Mouse (Mus musculus): ENCODE results near the gene Nit1. TPM values are rescaled to one million over a fixed set of nuclear protein-coding genes. Genes with fewer than 3 reads are reported as not detected.

Nit1 gene
- polyA plus RNA-seq, 1 experiment = 74.2 TPM

DNA sequence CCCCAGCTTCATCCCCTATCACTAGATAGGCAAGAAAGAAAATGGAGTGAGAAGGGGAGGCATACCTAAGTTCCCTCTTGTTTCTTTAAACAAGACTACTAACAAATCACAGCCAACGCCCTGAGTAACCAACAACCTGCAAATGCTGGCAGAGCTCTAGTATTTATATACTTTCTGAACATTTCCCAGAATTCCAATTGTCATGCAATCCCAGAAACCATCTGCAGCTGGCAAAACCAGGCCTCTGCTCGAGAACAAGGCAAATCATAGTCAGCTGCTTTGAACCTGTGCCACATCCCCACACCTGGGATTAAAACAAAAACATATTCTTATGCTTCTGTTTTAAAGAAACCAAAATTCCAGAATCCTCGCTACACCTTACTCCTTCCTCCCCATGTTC lies 52.1 kb downstream of the Nit1 start:
- H3K4me1 ChIP-seq (ENCODE audit: control insufficient read depth, insufficient read depth, low read length) = no peaks in the 10 kb centered on the region; the same call in 1 of the 2 replicates
- TF ChIP-seq CTCF (IDR thresholded peaks at IDR 0.05; ENCODE audit: control insufficient read depth, insufficient read depth, insufficient replicate concordance, low read depth, low read length) (no peak), POLR2A (IDR thresholded peaks at IDR 0.05; ENCODE audit: control insufficient read depth, low read depth, low read length) (no peak)
- H3K36me3 ChIP-seq (ENCODE audit: control insufficient read depth, insufficient read depth, low read length) = no peaks in the 10 kb centered on the region
- H3K27ac ChIP-seq (ENCODE audit: control insufficient read depth, insufficient read depth, low read depth, low read length) = no peak overlapping the region
- no peaks in the 10 kb centered on the region for H3K27me3 ChIP-seq (ENCODE audit: control insufficient read depth, insufficient read depth, low read length)
- H3K4me3 ChIP-seq (ENCODE audit: control insufficient read depth, low read depth, low read length) = no peak overlapping the region

DNA sequence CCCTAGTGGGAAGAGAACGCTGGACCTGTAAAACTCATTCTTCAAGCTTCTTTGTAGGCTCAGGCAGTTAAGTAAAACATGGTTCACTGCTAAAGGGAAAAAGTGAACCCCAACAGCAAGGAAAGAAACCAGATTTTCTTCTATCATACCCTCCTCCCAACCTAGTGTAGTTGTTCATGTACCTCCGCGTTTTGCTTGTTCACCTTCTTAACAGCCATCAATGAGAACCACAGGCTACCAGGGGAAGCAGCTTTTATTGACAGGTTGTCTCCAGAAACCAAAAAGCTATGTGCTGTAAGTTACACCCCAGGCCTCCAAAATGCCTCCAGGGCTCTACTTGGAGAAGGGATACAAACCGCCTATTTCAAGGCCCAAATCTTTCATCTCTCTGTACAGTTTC lies 57.1 kb downstream of the Nit1 start:
- Histone ChIP-seq H3K4me3 (ENCODE audit: control insufficient read depth, low read depth, low read length) (peak overlapping the region; percentile 79; the same call in 1 of the 2 replicates), H3K4me1 (ENCODE audit: control insufficient read depth, insufficient read depth, low read length) (peaks cover 19% of the 10 kb centered on the region), H3K36me3 (ENCODE audit: control insufficient read depth, insufficient read depth, low read length) (no peaks in the 10 kb centered on the region), H3K27ac (ENCODE audit: control insufficient read depth, insufficient read depth, low read depth, low read length) (peak overlapping the region; percentile 62), H3K27me3 (ENCODE audit: control insufficient read depth, insufficient read depth, low read length) (no peaks in the 10 kb centered on the region)
- no peak for TF ChIP-seq CTCF (IDR thresholded peaks at IDR 0.05; ENCODE audit: control insufficient read depth, insufficient read depth, insufficient replicate concordance, low read depth, low read length)
- TF ChIP-seq POLR2A (IDR thresholded peaks at IDR 0.05; ENCODE audit: control insufficient read depth, low read depth, low read length) = no peak

Other genes with a start within 250 kb of the Nit1 start
- gene Cfap126, start 231.7 kb downstream of the Nit1 start, polyA plus RNA-seq (2012; rRNA removed) = 309 and 314 TPM in 2 replicates
- 85.3 and 105 TPM in 2 replicates for gene Sdhc, start 195.0 kb downstream of the Nit1 start, polyA plus RNA-seq (2012; rRNA removed)
- 2.8 and 3.0 TPM in 2 replicates for gene Mpz, start 194.9 kb downstream of the Nit1 start, polyA plus RNA-seq (2012; rRNA removed)
- 2.9 and 4.6 TPM in 2 replicates for gene Pcp4l1, start 149.4 kb downstream of the Nit1 start, polyA plus RNA-seq (2012; rRNA removed)
- 0.04 and 0.16 TPM in 2 replicates for gene Nr1i3, start 131.7 kb downstream of the Nit1 start, polyA plus RNA-seq (2012; rRNA removed)
- 4.5 and 6.5 TPM in 2 replicates for gene Tomm40l, start 123.1 kb downstream of the Nit1 start, polyA plus RNA-seq (2012; rRNA removed)
- 8.0 and 8.3 TPM in 2 replicates for gene Apoa2, start 120.6 kb downstream of the Nit1 start, polyA plus RNA-seq (2012; rRNA removed)
- gene Fcer1g, start 111.3 kb downstream of the Nit1 start, polyA plus RNA-seq (2012; rRNA removed) = 5.8 and 8.2 TPM in 2 replicates
- 0.52 and 1.0 TPM in 2 replicates for gene Adamts4, start 95.2 kb downstream of the Nit1 start, polyA plus RNA-seq (2012; rRNA removed)
- 86.0 and 91.4 TPM in 2 replicates for gene Ndufs2, start 94.3 kb downstream of the Nit1 start, polyA plus RNA-seq (2012; rRNA removed)
- gene B4galt3, start 75.3 kb downstream of the Nit1 start, polyA plus RNA-seq (2012; rRNA removed) = 25.0 and 32.3 TPM in 2 replicates
- 7.1 and 8.7 TPM in 2 replicates for gene Ppox, start 64.5 kb downstream of the Nit1 start, polyA plus RNA-seq (2012; rRNA removed)
- 38.4 and 38.7 TPM in 2 replicates for gene Usp21, start 57.7 kb downstream of the Nit1 start, polyA plus RNA-seq (2012; rRNA removed)
- 19.1 and 20.0 TPM in 2 replicates for gene Ufc1, start 50.6 kb downstream of the Nit1 start, polyA plus RNA-seq (2012; rRNA removed)
- 158 and 176 TPM in 2 replicates for gene Dedd, start 16.5 kb downstream of the Nit1 start, polyA plus RNA-seq (2012; rRNA removed)
- 23.9 and 25.8 TPM in 2 replicates for gene Pfdn2, start within 50 bp of the Nit1 start, polyA plus RNA-seq (2012; rRNA removed)
- gene Klhdc9, start 15.2 kb upstream of the Nit1 start, polyA plus RNA-seq (2012; rRNA removed) = 10.6 and 10.9 TPM in 2 replicates
- 6.5 and 8.5 TPM in 2 replicates for gene Nectin4, start 24.5 kb upstream of the Nit1 start, polyA plus RNA-seq (2012; rRNA removed)
- 8.0 and 11.5 TPM in 2 replicates for gene Arhgap30, start 43.3 kb upstream of the Nit1 start, polyA plus RNA-seq (2012; rRNA removed)
- gene Usf1, start 65.7 kb upstream of the Nit1 start, polyA plus RNA-seq (2012; rRNA removed) = 24.4 and 28.8 TPM in 2 replicates
- 0.82 and 1.4 TPM in 2 replicates for gene Tstd1, start 73.2 kb upstream of the Nit1 start, polyA plus RNA-seq (2012; rRNA removed)
- 20.2 and 28.6 TPM in 2 replicates for gene F11r, start 91.9 kb upstream of the Nit1 start, polyA plus RNA-seq (2012; rRNA removed)
- gene Alyref2, start 157.8 kb upstream of the Nit1 start, polyA plus RNA-seq (2012; rRNA removed) = 2.2 TPM in 2 replicates
- gene Itln1, start 189.6 kb upstream of the Nit1 start, polyA plus RNA-seq (2012; rRNA removed) = 0.47 and 0.59 TPM in 2 replicates
- 0.12 and 0.16 TPM in 2 replicates for gene Cd244a, start 213.5 kb upstream of the Nit1 start, polyA plus RNA-seq (2012; rRNA removed)